Mouse (Mus musculus): ENCODE results near the gene Gm21679. TPM values are rescaled to one million over a fixed set of nuclear protein-coding genes. Genes with fewer than 3 reads are reported as not detected.
"Not testable (repeated sequence)": the region's sequence is repeated elsewhere in the genome, so short reads cannot be mapped to it uniquely, and the experiment has no call there.

The Gm21679 gene
- not detected for polyA plus RNA-seq (2012; fragmentation: generic; extraction: Trizol)

GRCm38 (mm10) chrY:29683270-29683669, at the start of gene Gm21679:
Gene Gm21679 (minus strand): TSS chrY:29683370.
- not testable (repeated sequence) for H3K4me3 ChIP-seq; H3K79me2 ChIP-seq (ENCODE audit: control insufficient read depth, insufficient read depth); H3K27me3 ChIP-seq (ENCODE audit: control insufficient read depth, insufficient read depth, insufficient read length); H3K36me3 ChIP-seq (ENCODE audit: control insufficient read depth, insufficient read depth); H3ac ChIP-seq (ENCODE audit: control insufficient read depth, insufficient read length); H3K4me2 ChIP-seq (ENCODE audit: low read depth)
